Mouse (Mus musculus) kidney, embryonic 16.5 days (tissue): ENCODE measurements around the gene Pelo. TPM values are rescaled to one million over a fixed set of nuclear protein-coding genes. Genes with fewer than 3 reads are reported as not detected.

ENCODE experiments used
- ATAC-seq: fragments of 200-750 bp; cut with Nextera tagmentation; 2 replicates; pipeline ENCODE4 v1.8.0; 2017; ENCODE audit warnings: moderate TSS enrichment; ENCODE audit not compliant: low FRiP score, low TSS enrichment
- H3K27ac ChIP-seq: fragments of 300-500 bp; sonication (generic); 2 replicates; pipeline ENCODE4 v1.5.1; 2014; ENCODE audit warnings: low read length
- H3K27me3 ChIP-seq: fragments of 300-500 bp; sonication (generic); 2 replicates; pipeline ENCODE4 v1.6.1; 2014; ENCODE audit warnings: low read length, control low read depth, mixed read lengths; ENCODE audit not compliant: insufficient read depth
- H3K36me3 ChIP-seq: fragments of 300-500 bp; sonication (generic); 2 replicates; pipeline ENCODE4 v1.6.1; 2014; ENCODE audit warnings: low read length, control low read depth, mixed read lengths; ENCODE audit not compliant: insufficient read depth
- H3K4me1 ChIP-seq: fragments of 300-500 bp; sonication (generic); 2 replicates; pipeline ENCODE4 v1.6.1; 2014; ENCODE audit warnings: low read length, control low read depth, mixed read lengths; ENCODE audit not compliant: insufficient read depth
- H3K4me2 ChIP-seq: fragments of 300-500 bp; sonication (generic); replicated peaks from 2 replicates; pipeline ENCODE4 v1.6.1; 2014; ENCODE audit warnings: low read depth, low read length
- H3K4me3 ChIP-seq: fragments of 300-500 bp; sonication (generic); 2 replicates; pipeline ENCODE4 v1.5.1; 2014; ENCODE audit warnings: mild to moderate bottlenecking, low read length
- H3K9ac ChIP-seq: fragments of 300-500 bp; sonication (generic); replicated peaks from 2 replicates; pipeline ENCODE4 v1.6.1; 2014; ENCODE audit warnings: low read length
- H3K9me3 ChIP-seq: fragments of 300-500 bp; sonication (generic); 2 replicates; pipeline ENCODE4 v1.6.1; 2016; ENCODE audit warnings: low read length, control low read depth
- WGBS: fragments of 180-500 bp; shearing (Covaris S2); extraction: QIAGEN DNeasy Blood & Tissue Kit; methylation state at CpG from one replicate; pipeline ENCODE4 v1.1.7; 2014; 5-methylcytosine and 5-hydroxymethylcytosine counted together
- polyA plus RNA-seq: library from polyadenylated mRNA; unstranded; fragments of >200 nt; fragmentation: Nextera tagmentation; extraction: Ambion mirVana; gene quantifications from 2 replicates; pipeline ENCODE4 v1.2.1, GENCODE M21; 2015

Gene Pelo
- 5.8 and 7.5 TPM in 2 replicates for polyA plus RNA-seq

- Histone ChIP-seq H3K27me3 (no peaks in the 10 kb centered on the region), H3K9me3 (no peaks in the 10 kb centered on the region), H3K9ac (peak within 1 kb of the TSS; percentile 88), H3K36me3 (peaks cover 16% of the 10 kb centered on the region), H3K4me3 (peak within 1 kb of the TSS; percentile 74), H3K4me2 (peak within 1 kb of the TSS; percentile 90), H3K4me1 (peaks cover 32% of the 10 kb centered on the region), H3K27ac (peak within 1 kb of the TSS; percentile 98)
- under 1% methylated on average over 60 of the region's 60 CpGs for WGBS
- ATAC-seq, result peak; percentile 94
These were observed at the start of gene Pelo for GRCm38 (mm10) chr13:115090069-115090976. Pelo (minus strand) TSS chr13:115090186.

GRCm38 (mm10) chr13:115138513-115138912 is 48.5 kb upstream of the Pelo start:
- Histone ChIP-seq H3K36me3 (no peaks in the 10 kb centered on the region), H3K4me3 (no peak overlapping the region), H3K27ac (no peak overlapping the region), H3K27me3 (no peaks in the 10 kb centered on the region), H3K9me3 (no peaks in the 10 kb centered on the region), H3K4me2 (no peak overlapping the region), H3K9ac (no peak overlapping the region), H3K4me1 (no peaks in the 10 kb centered on the region)
- ATAC-seq, result no peak
- 88% methylated on average over 7 of the region's 7 CpGs for WGBS

- Histone ChIP-seq H3K4me3 (no peak overlapping the region), H3K27me3 (no peaks in the 10 kb centered on the region), H3K27ac (no peak overlapping the region), H3K9ac (no peak overlapping the region), H3K4me2 (no peak overlapping the region), H3K4me1 (no peaks in the 10 kb centered on the region), H3K36me3 (no peaks in the 10 kb centered on the region), H3K9me3 (no peaks in the 10 kb centered on the region)
- WGBS, result 78% methylated on average over 3 of the region's 3 CpGs
- ATAC-seq, result no peak
These were observed 46.8 kb upstream of the Pelo start for GRCm38 (mm10) chr13:115136761-115137160.

GRCm38 (mm10) chr13:115132435-115132834 is 42.4 kb upstream of the Pelo start:
- peak; percentile 91 for ATAC-seq
- no peaks in the 10 kb centered on the region for H3K27me3 ChIP-seq
- H3K4me1 ChIP-seq, result no peaks in the 10 kb centered on the region
- no peaks in the 10 kb centered on the region for H3K9me3 ChIP-seq
- H3K4me2 ChIP-seq, result 0 out of 2 replicates have a peak overlapping the region, but pooled peaks have one; percentile 15
- H3K36me3 ChIP-seq, result no peaks in the 10 kb centered on the region
- no peak overlapping the region for H3K4me3 ChIP-seq
- WGBS, result 5% methylated on average over 5 of the region's 5 CpGs
- H3K9ac ChIP-seq, result no peak overlapping the region
- peak overlapping the region; percentile 75; the same call in 1 of the 2 replicates for H3K27ac ChIP-seq

- Histone ChIP-seq H3K4me1 (no peaks in the 10 kb centered on the region), H3K9me3 (no peaks in the 10 kb centered on the region), H3K36me3 (no peaks in the 10 kb centered on the region), H3K9ac (no peak overlapping the region), H3K4me2 (no peak overlapping the region), H3K4me3 (no peak overlapping the region), H3K27me3 (no peaks in the 10 kb centered on the region), H3K27ac (no peak overlapping the region)
- no peak for ATAC-seq
- WGBS, result 70% methylated on average over 3 of the region's 3 CpGs
These were observed 41.4 kb upstream of the Pelo start for GRCm38 (mm10) chr13:115131381-115131780.

- Histone ChIP-seq H3K4me1 (no peaks in the 10 kb centered on the region), H3K27ac (no peak overlapping the region), H3K4me3 (no peak overlapping the region), H3K4me2 (no peak overlapping the region), H3K9me3 (no peaks in the 10 kb centered on the region), H3K36me3 (no peaks in the 10 kb centered on the region), H3K9ac (no peak overlapping the region), H3K27me3 (no peaks in the 10 kb centered on the region)
- WGBS, result 74% methylated on average over 2 of the region's 2 CpGs
- no peak for ATAC-seq
These were observed 40.0 kb upstream of the Pelo start for GRCm38 (mm10) chr13:115130035-115130434.

- Histone ChIP-seq H3K4me2 (no peak overlapping the region), H3K27ac (no peak overlapping the region), H3K4me3 (no peak overlapping the region), H3K27me3 (no peaks in the 10 kb centered on the region), H3K9me3 (no peaks in the 10 kb centered on the region), H3K9ac (no peak overlapping the region), H3K4me1 (no peaks in the 10 kb centered on the region), H3K36me3 (no peaks in the 10 kb centered on the region)
- ATAC-seq, result no peak
- WGBS, result 69% methylated on average over 1 of the region's 1 CpGs
These were observed 37.8 kb upstream of the Pelo start for GRCm38 (mm10) chr13:115127826-115128225.

GRCm38 (mm10) chr13:115126534-115126933 is 36.5 kb upstream of the Pelo start:
- no peaks in the 10 kb centered on the region for H3K9me3 ChIP-seq
- 92% methylated on average over 2 of the region's 2 CpGs for WGBS
- no peak for ATAC-seq

GRCm38 (mm10) chr13:115125130-115125529 is 35.1 kb upstream of the Pelo start:
- Histone ChIP-seq H3K27ac (no peak overlapping the region), H3K4me1 (no peaks in the 10 kb centered on the region), H3K36me3 (no peaks in the 10 kb centered on the region), H3K9me3 (no peaks in the 10 kb centered on the region), H3K4me3 (no peak overlapping the region), H3K4me2 (no peak overlapping the region), H3K9ac (no peak overlapping the region), H3K27me3 (no peaks in the 10 kb centered on the region)
- WGBS, result 90% methylated on average over 4 of the region's 4 CpGs
- ATAC-seq, result no peak

More at GRCm38 (mm10) chr13:115126534-115126933, 36.5 kb upstream of the Pelo start:
- Histone ChIP-seq H3K27ac (no peak overlapping the region), H3K4me3 (no peak overlapping the region), H3K4me1 (no peaks in the 10 kb centered on the region), H3K4me2 (no peak overlapping the region), H3K27me3 (no peaks in the 10 kb centered on the region), H3K36me3 (no peaks in the 10 kb centered on the region), H3K9ac (no peak overlapping the region)

GRCm38 (mm10) chr13:115124521-115124920 is 34.5 kb upstream of the Pelo start:
- H3K9me3 ChIP-seq, result no peaks in the 10 kb centered on the region
- no peaks in the 10 kb centered on the region for H3K27me3 ChIP-seq
- no peak overlapping the region for H3K4me2 ChIP-seq
- H3K4me1 ChIP-seq, result no peaks in the 10 kb centered on the region
- no peak overlapping the region for H3K9ac ChIP-seq
- H3K36me3 ChIP-seq, result no peaks in the 10 kb centered on the region
- H3K27ac ChIP-seq, result no peak overlapping the region
- ATAC-seq, result no peak
- 82% methylated on average over 1 of the region's 1 CpGs for WGBS
- no peak overlapping the region for H3K4me3 ChIP-seq
